In genomic region chr1:167273380-167274163, GRCm38 (mm10) we compare ENCODE assay signal across 11 mouse cellular contexts. TPM values are rescaled to one million over a fixed set of nuclear protein-coding genes. Genes with fewer than 3 reads are reported as not detected.
DNase-seq lines count a peak whose midpoint lies in the region; ATAC-seq lines count a peak whose summit lies in the region.
"Had no signal": no experiment of that assay in that cellular context is flagged by ENCODE, and none has a peak within 500 bp of the region (broad histone marks: within the 10 kb centered on the region; RNA-seq: fewer than 3 reads in every experiment).

No protein-coding gene starts in this region.

- no peak overlapping the region for H3K4me3 ChIP-seq in lung, embryonic 15.5 days
- H3K4me3 ChIP-seq in hindbrain, embryonic 16.5 days (ENCODE audit: low read length), result no peak overlapping the region

- no peaks in the 10 kb centered on the region for H3K27me3 ChIP-seq in lung, embryonic 15.5 days
- no peaks in the 10 kb centered on the region for H3K27me3 ChIP-seq in hindbrain, embryonic 16.5 days (replicated peaks; ENCODE audit: control insufficient read depth, insufficient read depth, low read length)

- no peak overlapping the region; the same call in 1 of the 2 replicates for H3K4me2 ChIP-seq in lung, embryonic 15.5 days
- H3K4me2 ChIP-seq in hindbrain, embryonic 16.5 days (ENCODE audit: low read length), result no peak overlapping the region

- ATAC-seq in cerebellum, adult (ENCODE audit: insufficient number of reproducible peaks, low FRiP score, low TSS enrichment), result no peak
- peak; percentile 35 for ATAC-seq in lung, embryonic 15.5 days (ENCODE audit: borderline replicate concordance, extremely low read depth, low FRiP score, low TSS enrichment)
- ATAC-seq in erythroid progenitor cell, adult 5-6 weeks (replicated peaks; ENCODE audit: low FRiP score, poor library complexity, severe bottlenecking), result 0 out of 2 replicates have a peak, but pooled peaks have one; percentile 22
- ATAC-seq in hindbrain, embryonic 16.5 days, result no peak

- H3K9ac ChIP-seq in lung, embryonic 15.5 days, result no peak overlapping the region
- H3K9ac ChIP-seq in hindbrain, embryonic 16.5 days (ENCODE audit: low read depth, low read length), result no peak overlapping the region

- no peak overlapping the region for H3K27ac ChIP-seq in lung, embryonic 15.5 days
- H3K27ac ChIP-seq in hindbrain, embryonic 16.5 days (ENCODE audit: low read depth, low read length), result no peak overlapping the region
- H3K27ac ChIP-seq: macrophage had no signal

- peaks cover 58% of the 10 kb centered on the region for H3K4me1 ChIP-seq in lung, embryonic 15.5 days
- peaks cover 31% of the 10 kb centered on the region for H3K4me1 ChIP-seq in hindbrain, embryonic 16.5 days (ENCODE audit: control insufficient read depth, insufficient read depth, low read depth, low read length)

- DNase-seq in cerebellum, postnatal 10 days, result peak; percentile 44 to 47
- DNase-seq in lung, postnatal 4 days, result no peak
- DNase-seq in naive thymus-derived CD4-positive, alpha-beta T cell, adult 2 months (ENCODE audit: low read depth), result peak; percentile 46
- no peak for DNase-seq in gastrocnemius, postnatal 25 days
- DNase-seq: cerebellum, adult 8-10 months; gastrocnemius, postnatal 36 days had no signal

- no peaks in the 10 kb centered on the region for H3K9me3 ChIP-seq in lung, embryonic 15.5 days
- no peaks in the 10 kb centered on the region for H3K9me3 ChIP-seq in hindbrain, embryonic 16.5 days (ENCODE audit: control insufficient read depth, low read length)

- WGBS in lung, embryonic 15.5 days, result 34% methylated on average over 14 of the region's 14 CpGs
- 60% methylated on average over 14 of the region's 14 CpGs for WGBS in hindbrain, embryonic 16.5 days

- no peaks in the 10 kb centered on the region for H3K36me3 ChIP-seq in lung, embryonic 15.5 days
- H3K36me3 ChIP-seq in hindbrain, embryonic 16.5 days (ENCODE audit: control insufficient read depth, insufficient read depth, low read length), result no peaks in the 10 kb centered on the region

RNA-seq across cellular contexts. Expression of gene Uck2, which starts 11.5 kb away (rescaled TPM):
- 79.2 and 85.4 TPM in 2 replicates for polyA plus RNA-seq in lung, embryonic 15.5 days (2015; fragmentation: Nextera tagmentation; extraction: Ambion mirVana)
- total RNA-seq in erythroid progenitor cell, adult 5-6 weeks (2015; ENCODE audit: low replicate concordance), result 17.7 and 24.7 TPM in 2 replicates
- 10.4 and 24.8 TPM in 2 replicates for total RNA-seq in erythroid progenitor cell, adult 5-6 weeks (2017; ENCODE audit: low replicate concordance)
- 10 to 100 TPM; 16.9 to 29.3 TPM for total RNA-seq in gastrocnemius, postnatal 25 days (2021)
- 43.0 and 45.2 TPM in 2 replicates for polyA plus RNA-seq in hindbrain, embryonic 16.5 days (2015; fragmentation: Nextera tagmentation; extraction: Ambion mirVana)

RNA-seq across cellular contexts. Expression of gene Tmco1, which starts 34.6 kb away (rescaled TPM):
- polyA plus RNA-seq in lung, embryonic 15.5 days (2015; fragmentation: Nextera tagmentation; extraction: Ambion mirVana), result 101 TPM in 2 replicates
- 70.0 and 132 TPM in 2 replicates for total RNA-seq in erythroid progenitor cell, adult 5-6 weeks (2015; ENCODE audit: low replicate concordance)
- total RNA-seq in erythroid progenitor cell, adult 5-6 weeks (2017; ENCODE audit: low replicate concordance), result 78.2 and 81.5 TPM in 2 replicates
- total RNA-seq in gastrocnemius, postnatal 25 days (2021), result 10 to 100 TPM; 32.6 to 41.3 TPM
- 72.7 and 85.8 TPM in 2 replicates for polyA plus RNA-seq in hindbrain, embryonic 16.5 days (2015; fragmentation: Nextera tagmentation; extraction: Ambion mirVana)

Comparison
In these comparisons a context has a peak if more than half of its experiments do, and no peak if none do; other contexts are left out.
1. DNase-seq: peak in cerebellum, postnatal 10 days (2 of 2) and naive thymus-derived CD4-positive, alpha-beta T cell, adult 2 months (single experiment); none in lung, postnatal 4 days (0 of 2) and gastrocnemius, postnatal 25 days (single experiment).
2. ATAC-seq: peak in lung, embryonic 15.5 days (single experiment) and erythroid progenitor cell, adult 5-6 weeks (single experiment); none in cerebellum, adult (single experiment) and hindbrain, embryonic 16.5 days (single experiment).